In the genomic region with DNA sequence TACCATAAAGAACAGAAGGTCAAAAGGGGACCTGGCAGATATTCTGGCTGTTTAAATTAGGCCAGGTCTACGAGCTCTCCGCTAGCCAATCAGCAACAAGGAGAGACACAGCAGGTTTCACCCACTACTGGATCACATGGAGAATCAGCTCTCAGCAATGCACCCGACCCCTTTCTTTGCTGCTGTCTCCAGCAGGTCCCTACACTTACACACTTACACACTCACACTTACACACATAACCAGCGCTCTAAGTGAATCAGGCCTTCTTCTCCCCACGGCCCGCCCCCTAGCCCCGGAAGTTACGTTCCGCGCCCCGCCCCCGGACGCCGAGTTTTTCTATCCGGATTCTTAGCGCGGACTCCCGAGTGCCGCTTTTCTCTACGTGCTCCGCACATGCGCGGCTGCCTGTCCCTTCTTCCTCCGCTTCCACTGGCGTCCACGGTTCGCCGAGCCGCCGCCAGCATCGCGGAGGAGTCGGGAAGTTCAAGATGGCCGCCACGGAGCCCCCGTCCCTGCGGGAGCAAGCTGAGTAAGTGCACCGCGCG, we compare ENCODE assay signal across 8 mouse cellular contexts. TPM values are rescaled to one million over a fixed set of nuclear protein-coding genes. Genes with fewer than 3 reads are reported as not detected.
A peak's percentile ranks its signal among the peaks of the same experiment; 100 is the strongest.
DNase-seq lines count a peak whose midpoint lies in the region; ATAC-seq and TF ChIP-seq lines count a peak whose summit lies in the region.

A gene (plus strand): TSS at position 137 of the 545 bp plus-strand sequence.

- under 1% methylated on average over 40 of the region's 40 CpGs for WGBS in kidney, embryonic 14.5 days
- WGBS in limb, embryonic 15.5 days = under 1% methylated on average over 40 of the region's 40 CpGs

- H3K4me1 ChIP-seq in bone marrow macrophage, adult 2 months (ENCODE audit: control insufficient read depth, insufficient read depth, low read length) = peaks cover 12% of the 10 kb centered on the region
- no peaks in the 10 kb centered on the region for H3K4me1 ChIP-seq in embryonic fibroblast, embryonic 13.5 days (ENCODE audit: control insufficient read depth, insufficient read depth, low read length)
- H3K4me1 ChIP-seq in kidney, embryonic 14.5 days (ENCODE audit: control insufficient read depth, insufficient read depth, low read length) = peaks cover 14% of the 10 kb centered on the region; the same call in 1 of the 2 replicates
- peaks cover 18% of the 10 kb centered on the region for H3K4me1 ChIP-seq in limb, embryonic 15.5 days

- H3K9ac ChIP-seq in kidney, embryonic 14.5 days (ENCODE audit: low read depth, low read length) = peak within 1 kb of the TSS; percentile 95
- H3K9ac ChIP-seq in limb, embryonic 15.5 days = peak within 1 kb of the TSS; percentile 96

- no peaks in the 10 kb centered on the region for H3K36me3 ChIP-seq in kidney, embryonic 14.5 days (ENCODE audit: control insufficient read depth, insufficient read depth, low read length)
- H3K36me3 ChIP-seq in limb, embryonic 15.5 days = no peaks in the 10 kb centered on the region

- peak within 1 kb of the TSS; percentile 76 for H3K4me2 ChIP-seq in kidney, embryonic 14.5 days (replicated peaks; ENCODE audit: low read depth, low read length)
- peak within 1 kb of the TSS; percentile 58 for H3K4me2 ChIP-seq in limb, embryonic 15.5 days

- no peak for TF ChIP-seq POLR2A in bone marrow macrophage, adult 2 months (IDR thresholded peaks at IDR 0.05; ENCODE audit: borderline replicate concordance, low read depth, low read length)
- peak; percentile 89 for TF ChIP-seq POLR2A in embryonic fibroblast, embryonic 13.5 days (IDR thresholded peaks at IDR 0.05; ENCODE audit: low read depth, low read length)

- H3K4me3 ChIP-seq in bone marrow macrophage, adult 2 months (ENCODE audit: insufficient read depth, low read length) = peak within 1 kb of the TSS; percentile 86
- H3K4me3 ChIP-seq in embryonic fibroblast, embryonic 13.5 days (ENCODE audit: insufficient read depth, low read length) = peak within 1 kb of the TSS; percentile 100
- H3K4me3 ChIP-seq in kidney, embryonic 14.5 days (ENCODE audit: low read length) = peak within 1 kb of the TSS; percentile 97
- H3K4me3 ChIP-seq in limb, embryonic 15.5 days = peak within 1 kb of the TSS; percentile 92

- H3K27me3 ChIP-seq in kidney, embryonic 14.5 days (ENCODE audit: control insufficient read depth, insufficient read depth, low read length) = no peaks in the 10 kb centered on the region
- no peaks in the 10 kb centered on the region for H3K27me3 ChIP-seq in limb, embryonic 15.5 days

- no peaks in the 10 kb centered on the region for H3K9me3 ChIP-seq in kidney, embryonic 14.5 days (ENCODE audit: control insufficient read depth, low read length)
- no peaks in the 10 kb centered on the region for H3K9me3 ChIP-seq in limb, embryonic 15.5 days

- ATAC-seq in kidney, embryonic 14.5 days (ENCODE audit: low FRiP score, low TSS enrichment) = peak; percentile 80
- peak; percentile 70 for ATAC-seq in limb, embryonic 15.5 days (ENCODE audit: insufficient number of reproducible peaks, low FRiP score, low TSS enrichment, low read depth)

- no peak for TF ChIP-seq CTCF in bone marrow macrophage, adult 2 months (IDR thresholded peaks at IDR 0.05; ENCODE audit: low read depth, low read length)
- no peak for TF ChIP-seq CTCF in embryonic fibroblast, embryonic 13.5 days (IDR thresholded peaks at IDR 0.05; ENCODE audit: borderline replicate concordance, insufficient read depth, low read length)

- peak; percentile 95 for DNase-seq in A20 (ENCODE audit: low read depth, low spot score)
- DNase-seq in heart, adult 9 months (ENCODE audit: low spot score in 2 of 2) = peak; percentile 92
- DNase-seq in monocyte, adult 2 months (ENCODE audit: low read depth in 1 of 2, low spot score in 2 of 2) = peak; percentile 64 to 84
- peak; percentile 88 to 89 for DNase-seq in spleen, postnatal 36 days (ENCODE audit: low spot score in 2 of 2)

- H3K27ac ChIP-seq in bone marrow macrophage, adult 2 months (ENCODE audit: insufficient read depth, low read depth, low read length) = peak within 1 kb of the TSS; percentile 93
- peak within 1 kb of the TSS; percentile 97 for H3K27ac ChIP-seq in embryonic fibroblast, embryonic 13.5 days (ENCODE audit: insufficient read depth, low read length)
- peak within 1 kb of the TSS; percentile 99 for H3K27ac ChIP-seq in kidney, embryonic 14.5 days (ENCODE audit: low read depth, low read length)
- H3K27ac ChIP-seq in limb, embryonic 15.5 days = peak within 1 kb of the TSS; percentile 99

RNA-seq across cellular contexts. Expression of the gene that starts here (rescaled TPM):
- 72.9 and 79.3 TPM in 2 replicates for polyA plus RNA-seq in bone marrow macrophage, adult 2 months (2012; ENCODE audit: insufficient read depth, insufficient read length, missing spikeins)
- polyA plus RNA-seq in embryonic fibroblast, embryonic 13.5 days (2011; ENCODE audit: insufficient read length, low read depth, missing spikeins) = 91.7 and 98.5 TPM in 2 replicates
- polyA plus RNA-seq in kidney, embryonic 14.5 days (2014; fragmentation: Nextera tagmentation; extraction: Ambion mirVana) = 66.4 and 89.3 TPM in 2 replicates
- 68.7 and 73.2 TPM in 2 replicates for polyA plus RNA-seq in limb, embryonic 15.5 days (2015; fragmentation: Nextera tagmentation; extraction: Ambion mirVana)

Comparison
In these comparisons a context has a peak if more than half of its experiments do, and no peak if none do; other contexts are left out.
1. Peak in every context shown above with its lines: DNase-seq, ATAC-seq, H3K4me3 ChIP-seq and H3K27ac ChIP-seq.